Mouse (Mus musculus) neural tube, embryonic 14.5 days (tissue): ENCODE results near the gene Rpgrip1. TPM values are rescaled to one million over a fixed set of nuclear protein-coding genes. Genes with fewer than 3 reads are reported as not detected.

Source experiments
- ATAC-seq: fragments of 200-750 bp; cut with Nextera tagmentation; 2 replicates; pipeline ENCODE4 v1.8.0; 2017; ENCODE audit warnings: low read depth, mild to moderate bottlenecking, moderate TSS enrichment, moderate library complexity
- H3K27ac ChIP-seq: fragments of 300-500 bp; sonication (generic); 2 replicates; pipeline ENCODE4 v1.5.1; 2014; ENCODE audit warnings: low read depth, mild to moderate bottlenecking, control low read depth, low read length, moderate library complexity, mixed read lengths
- H3K27me3 ChIP-seq: fragments of 300-500 bp; sonication (generic); 2 replicates; pipeline ENCODE4 v1.6.1; 2014; ENCODE audit warnings: low read length; ENCODE audit not compliant: control insufficient read depth, insufficient read depth
- H3K36me3 ChIP-seq: fragments of 300-500 bp; sonication (generic); 2 replicates; pipeline ENCODE4 v1.6.1; 2014; ENCODE audit warnings: low read length, mixed read lengths; ENCODE audit not compliant: control insufficient read depth, insufficient read depth
- H3K4me1 ChIP-seq: fragments of 300-500 bp; sonication (generic); 2 replicates; pipeline ENCODE4 v1.6.1; 2014; ENCODE audit warnings: low read length; ENCODE audit not compliant: control insufficient read depth, insufficient read depth
- H3K4me2 ChIP-seq: fragments of 300-500 bp; sonication (generic); 2 replicates; pipeline ENCODE4 v1.6.1; 2014; ENCODE audit warnings: mild to moderate bottlenecking, low read depth, low read length, control low read depth
- H3K4me3 ChIP-seq: fragments of 300-500 bp; sonication (generic); 2 replicates; pipeline ENCODE4 v1.5.1; 2014; ENCODE audit warnings: low read depth, low read length, control low read depth, mixed read lengths
- H3K9ac ChIP-seq: fragments of 300-500 bp; sonication (generic); replicated peaks from 2 replicates; pipeline ENCODE4 v1.6.1; 2014; ENCODE audit warnings: low read depth, mild to moderate bottlenecking, control low read depth, low read length, mixed read lengths
- H3K9me3 ChIP-seq: fragments of 300-500 bp; sonication (generic); 2 replicates; pipeline ENCODE4 v1.6.1; 2016; ENCODE audit warnings: low read length; ENCODE audit not compliant: control insufficient read depth
- WGBS: fragments of 180-500 bp; shearing (Covaris S2); extraction: QIAGEN DNeasy Blood & Tissue Kit; methylation state at CpG from one replicate; pipeline ENCODE4 v1.1.7; 2014; 5-methylcytosine and 5-hydroxymethylcytosine counted together
- polyA plus RNA-seq: library from polyadenylated mRNA; unstranded; fragments of >200 nt; fragmentation: Nextera tagmentation; extraction: Ambion mirVana; gene quantifications from 2 replicates; pipeline ENCODE4 v1.2.1, GENCODE M21; 2014

Rpgrip1 gene
- polyA plus RNA-seq, 1 experiment from 2014 or later: 42.0 TPM

DNA sequence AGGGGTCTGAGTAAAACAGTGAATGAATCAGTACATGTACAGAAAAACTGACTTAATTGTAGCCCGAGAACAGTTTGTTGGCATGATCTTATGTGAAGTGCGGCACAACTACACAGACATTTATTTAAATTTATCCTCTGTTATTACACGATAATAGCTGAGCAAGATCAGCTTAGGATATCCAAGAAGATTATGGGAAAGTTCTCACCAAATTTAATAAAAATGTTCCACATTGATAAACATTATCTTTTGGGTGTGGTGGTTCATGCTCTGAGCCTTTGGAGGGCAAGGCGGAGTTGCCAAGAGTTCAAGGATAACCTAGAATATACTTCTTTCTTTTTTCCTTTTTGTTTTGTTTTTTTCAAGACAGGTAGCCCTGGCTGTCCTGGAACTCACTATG, 88.9 kb downstream of the Rpgrip1 start:
- WGBS: 96% methylated on average over 4 of the region's 4 CpGs
- Histone ChIP-seq H3K4me1 (peaks cover 8% of the 10 kb centered on the region), H3K4me3 (no peak overlapping the region), H3K9ac (no peak overlapping the region), H3K27ac (no peak overlapping the region), H3K27me3 (peaks cover 4% of the 10 kb centered on the region; the same call in 1 of the 2 replicates), H3K9me3 (no peaks in the 10 kb centered on the region), H3K4me2 (no peak overlapping the region), H3K36me3 (peaks cover 39% of the 10 kb centered on the region)
- no peak for ATAC-seq

Other genes starting within 250 kb of the Rpgrip1 start
- 69.8 and 99.4 TPM in 2 replicates for gene Mettl17, start 225.9 kb upstream of the Rpgrip1 start, polyA plus RNA-seq
- gene Slc39a2, start 217.8 kb upstream of the Rpgrip1 start, polyA plus RNA-seq: 1.6 and 1.9 TPM in 2 replicates
- gene Ndrg2, start 196.5 kb upstream of the Rpgrip1 start, polyA plus RNA-seq: 168 and 194 TPM in 2 replicates
- not detected in 2 replicates for gene Tppp2, start 192.3 kb upstream of the Rpgrip1 start, polyA plus RNA-seq
- gene Rnase13, start 187.9 kb upstream of the Rpgrip1 start, polyA plus RNA-seq: not detected in 2 replicates
- 66.5 and 73.8 TPM in 2 replicates for gene Arhgef40, start 126.0 kb upstream of the Rpgrip1 start, polyA plus RNA-seq
- gene Tmem253, start 95.0 kb upstream of the Rpgrip1 start, polyA plus RNA-seq: 0.47 and 0.66 TPM in 2 replicates
- 24.1 and 27.4 TPM in 2 replicates for gene Zfp219, start 90.0 kb upstream of the Rpgrip1 start, polyA plus RNA-seq
- not detected in 2 replicates for gene Olfr221, start 68.2 kb upstream of the Rpgrip1 start, polyA plus RNA-seq
- 432 and 490 TPM in 2 replicates for gene Hnrnpc, start 6.7 kb upstream of the Rpgrip1 start, polyA plus RNA-seq
- 43.6 and 61.4 TPM in 2 replicates for gene Supt16, start 86.7 kb downstream of the Rpgrip1 start, polyA plus RNA-seq
- gene Chd8, start 147.1 kb downstream of the Rpgrip1 start, polyA plus RNA-seq: 49.6 and 59.6 TPM in 2 replicates
- gene Tox4, start 168.4 kb downstream of the Rpgrip1 start, polyA plus RNA-seq: 49.0 and 69.3 TPM in 2 replicates
- 69.4 TPM in 2 replicates for gene Rab2b, start 168.8 kb downstream of the Rpgrip1 start, polyA plus RNA-seq
- 41.1 and 42.5 TPM in 2 replicates for gene Mettl3, start 194.4 kb downstream of the Rpgrip1 start, polyA plus RNA-seq
- 42.4 and 52.4 TPM in 2 replicates for gene Sall2, start 218.1 kb downstream of the Rpgrip1 start, polyA plus RNA-seq
- not detected in 2 replicates for gene Olfr1513, start 245.7 kb downstream of the Rpgrip1 start, polyA plus RNA-seq